Mouse (Mus musculus) intestine, postnatal 0 days (tissue): ENCODE measurements around the gene Sbno2. TPM values are rescaled to one million over a fixed set of nuclear protein-coding genes. Genes with fewer than 3 reads are reported as not detected.

ENCODE experiments used
- ATAC-seq: fragments of 200-750 bp; cut with Nextera tagmentation; 2 replicates; pipeline ENCODE4 v1.8.0; 2017; ENCODE audit warnings: mild to moderate bottlenecking, moderate TSS enrichment, moderate library complexity
- H3K27ac ChIP-seq: fragments of 300-500 bp; sonication (generic); 2 replicates; pipeline ENCODE4 v1.5.1; 2014; ENCODE audit warnings: mild to moderate bottlenecking, low read depth, low read length, moderate library complexity
- H3K27me3 ChIP-seq: fragments of 300-500 bp; sonication (generic); replicated peaks from 2 replicates; pipeline ENCODE4 v1.6.1; 2014; ENCODE audit warnings: low read length, mixed read lengths; ENCODE audit not compliant: control insufficient read depth, insufficient read depth
- H3K36me3 ChIP-seq: fragments of 300-500 bp; sonication (generic); 2 replicates; pipeline ENCODE4 v1.6.1; 2014; ENCODE audit warnings: mild to moderate bottlenecking, moderate library complexity; ENCODE audit not compliant: control insufficient read depth, insufficient read depth
- H3K4me1 ChIP-seq: fragments of 300-500 bp; sonication (generic); replicated peaks from 2 replicates; pipeline ENCODE4 v1.6.1; 2014; ENCODE audit warnings: antibody characterized with exemption, low read length, mixed read lengths; ENCODE audit not compliant: control insufficient read depth, insufficient read depth
- H3K4me2 ChIP-seq: fragments of 300-500 bp; sonication (generic); replicated peaks from 2 replicates; pipeline ENCODE4 v1.6.1; 2014; ENCODE audit warnings: low read depth, mild to moderate bottlenecking, moderate library complexity
- H3K4me3 ChIP-seq: fragments of 300-500 bp; sonication (generic); 2 replicates; pipeline ENCODE4 v1.5.1; 2014; ENCODE audit warnings: low read depth, low read length
- H3K9ac ChIP-seq: fragments of 300-500 bp; sonication (generic); 2 replicates; pipeline ENCODE4 v1.6.1; 2014; ENCODE audit warnings: mild to moderate bottlenecking, low read depth, low read length
- H3K9me3 ChIP-seq: fragments of 300-500 bp; sonication (generic); 2 replicates; pipeline ENCODE4 v1.6.1; 2016; ENCODE audit warnings: mixed run types; ENCODE audit not compliant: control insufficient read depth
- CTCF ChIP-seq: sonication (generic); IDR thresholded peaks from 2 replicates; pipeline ENCODE4 v1.5.1; 2016; ENCODE audit warnings: low read depth, mild to moderate bottlenecking, control low read depth, antibody characterized with exemption, moderate library complexity
- WGBS: fragments of 180-500 bp; shearing (Covaris S2); extraction: QIAGEN DNeasy Blood & Tissue Kit; methylation state at CpG from one replicate; pipeline ENCODE4 v1.1.7; 2014; 5-methylcytosine and 5-hydroxymethylcytosine counted together
- polyA plus RNA-seq: library from polyadenylated mRNA; unstranded; fragments of >200 nt; fragmentation: Nextera tagmentation; extraction: Ambion mirVana; gene quantifications from 2 replicates; pipeline ENCODE4 v1.2.1, GENCODE M21; 2015

Gene Sbno2
- polyA plus RNA-seq, 1 experiment from 2014 or later: 9.8 TPM

DNA sequence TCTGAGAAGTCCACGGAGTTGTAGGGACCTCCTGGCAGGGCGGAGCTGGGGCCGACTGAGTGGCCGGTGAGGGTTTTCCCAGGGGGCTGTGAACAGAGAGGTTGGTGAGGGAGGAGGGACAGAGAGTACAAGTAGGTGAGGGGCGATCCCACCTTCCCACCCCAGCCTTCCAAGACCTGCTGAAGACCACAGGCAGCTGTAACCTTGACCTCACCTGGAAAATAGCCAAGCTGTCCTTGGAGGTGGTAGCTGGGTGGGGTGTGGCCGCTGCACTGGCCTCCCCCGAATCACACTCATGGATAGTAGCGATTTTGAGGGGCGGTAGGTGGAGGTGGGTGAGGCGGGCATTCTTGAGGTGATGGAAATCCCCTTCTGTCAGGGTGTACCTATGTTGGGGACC, 29.8 kb upstream of the Sbno2 start:
- Histone ChIP-seq H3K4me3 (no peak overlapping the region), H3K4me1 (peaks cover 12% of the 10 kb centered on the region; the same call in 1 of the 2 replicates), H3K9me3 (no peaks in the 10 kb centered on the region), H3K9ac (no peak overlapping the region), H3K27ac (no peak overlapping the region), H3K36me3 (peaks cover 24% of the 10 kb centered on the region), H3K27me3 (peaks cover 26% of the 10 kb centered on the region; the same call in 1 of the 2 replicates), H3K4me2 (no peak overlapping the region)
- no peak for ATAC-seq
- WGBS: 83% methylated on average over 10 of the region's 10 CpGs
- no peak for TF ChIP-seq CTCF

- Histone ChIP-seq H3K9me3 (no peaks in the 10 kb centered on the region), H3K4me2 (no peak overlapping the region), H3K36me3 (peaks cover 31% of the 10 kb centered on the region), H3K4me1 (peaks cover 13% of the 10 kb centered on the region; the same call in 1 of the 2 replicates), H3K27me3 (peaks cover 26% of the 10 kb centered on the region; the same call in 1 of the 2 replicates), H3K27ac (no peak overlapping the region), H3K4me3 (no peak overlapping the region), H3K9ac (no peak overlapping the region)
- no peak for ATAC-seq
- no peak for TF ChIP-seq CTCF
- WGBS: 83% methylated on average over 9 of the region's 9 CpGs
Measured at GRCm38 (mm10) chr10:80134421-80134820, 29.1 kb upstream of the Sbno2 start.

DNA sequence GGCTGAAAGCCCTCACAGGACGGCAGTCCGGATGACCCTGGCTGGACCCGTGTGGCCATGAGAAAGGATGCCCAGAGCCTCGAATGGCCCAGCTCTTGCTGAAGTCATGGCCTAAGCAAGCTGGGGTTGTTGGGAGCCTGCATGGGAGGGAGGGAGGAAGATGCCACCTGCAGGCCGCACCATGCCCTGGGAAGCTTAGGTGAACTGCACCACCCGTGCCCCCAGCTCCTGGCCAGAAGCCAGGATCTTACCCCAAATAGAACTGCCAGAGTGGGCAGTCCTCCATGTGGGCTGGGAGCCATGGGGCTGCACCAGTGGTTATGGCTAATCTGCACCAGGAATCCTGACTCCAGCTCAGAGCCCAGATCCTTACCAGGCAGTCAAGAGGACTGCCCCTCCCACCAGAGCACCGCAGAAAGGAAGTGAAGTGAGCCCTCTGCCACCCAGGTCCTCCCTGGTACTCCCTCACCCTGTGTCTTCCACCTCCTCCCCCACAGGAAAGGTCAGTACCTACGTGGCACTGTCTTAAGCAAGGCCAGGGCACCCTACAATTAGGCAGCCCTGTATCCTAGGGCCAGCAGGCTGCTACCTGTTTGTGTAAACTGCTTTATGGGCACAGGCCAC, 28.0 kb upstream of the Sbno2 start:
- H3K27ac ChIP-seq: no peak overlapping the region
- 76% methylated on average over 8 of the region's 8 CpGs for WGBS
- H3K27me3 ChIP-seq: peaks cover 22% of the 10 kb centered on the region; the same call in 1 of the 2 replicates
- H3K4me3 ChIP-seq: no peak overlapping the region
- no peak for ATAC-seq
- no peaks in the 10 kb centered on the region for H3K9me3 ChIP-seq
- peaks cover 9% of the 10 kb centered on the region; the same call in 1 of the 2 replicates for H3K4me1 ChIP-seq
- peaks cover 42% of the 10 kb centered on the region for H3K36me3 ChIP-seq
- H3K4me2 ChIP-seq: no peak overlapping the region
- H3K9ac ChIP-seq: no peak overlapping the region
- peak; percentile 46 for TF ChIP-seq CTCF

GRCm38 (mm10) chr10:80131952-80132350, 26.6 kb upstream of the Sbno2 start:
- H3K36me3 ChIP-seq: peaks cover 55% of the 10 kb centered on the region
- no peak overlapping the region for H3K4me2 ChIP-seq
- WGBS: 73% methylated on average over 27 of the region's 27 CpGs
- H3K9me3 ChIP-seq: no peaks in the 10 kb centered on the region
- H3K27me3 ChIP-seq: 0 out of 2 replicates have a peak, but pooled peaks cover 8% of the 10 kb centered on the region
- H3K9ac ChIP-seq: no peak overlapping the region
- H3K4me1 ChIP-seq: peaks cover 5% of the 10 kb centered on the region; the same call in 1 of the 2 replicates
- ATAC-seq: no peak
- H3K4me3 ChIP-seq: no peak overlapping the region
- no peak for TF ChIP-seq CTCF
- H3K27ac ChIP-seq: no peak overlapping the region

DNA sequence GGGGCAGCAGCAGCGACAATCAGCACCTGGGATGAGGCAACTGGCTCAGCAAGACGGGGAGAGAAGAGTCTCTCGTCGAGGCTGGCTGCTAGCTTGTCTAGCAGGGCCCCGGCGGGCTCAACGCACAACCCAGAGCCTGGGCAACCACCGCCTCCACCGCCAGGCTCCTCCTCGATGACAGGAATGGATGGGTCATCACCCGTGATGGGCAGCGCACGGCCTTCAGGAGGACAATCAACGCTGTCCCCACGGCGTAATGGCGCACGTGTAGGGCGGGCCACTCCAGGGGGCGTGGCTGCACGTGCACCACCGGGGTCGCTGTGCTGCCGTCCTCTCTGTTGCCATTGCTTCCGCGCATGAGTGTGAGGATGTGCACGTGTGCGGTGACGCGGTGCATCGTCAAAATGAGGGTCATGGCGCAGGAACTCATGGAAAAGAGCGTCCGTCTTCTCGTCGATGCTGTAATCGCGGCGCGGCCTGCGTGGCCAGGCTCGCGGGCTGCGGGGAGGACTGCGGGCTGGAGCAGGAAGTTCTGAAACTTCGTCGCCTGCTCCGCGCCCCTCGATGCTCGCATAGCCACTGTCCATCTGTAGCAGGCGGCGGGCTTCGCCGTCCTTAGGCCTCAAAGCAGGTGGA, 26.1 kb upstream of the Sbno2 start:
- H3K4me1 ChIP-seq: peaks cover 5% of the 10 kb centered on the region; the same call in 1 of the 2 replicates
- H3K27ac ChIP-seq: no peak overlapping the region
- H3K27me3 ChIP-seq: 0 out of 2 replicates have a peak, but pooled peaks cover 3% of the 10 kb centered on the region
- ATAC-seq: no peak
- H3K36me3 ChIP-seq: peaks cover 60% of the 10 kb centered on the region
- no peak overlapping the region; the same call in 1 of the 2 replicates for H3K4me2 ChIP-seq
- no peaks in the 10 kb centered on the region for H3K9me3 ChIP-seq
- TF ChIP-seq CTCF: no peak
- 41% methylated on average over 55 of the region's 55 CpGs for WGBS
- no peak overlapping the region for H3K4me3 ChIP-seq
- no peak overlapping the region for H3K9ac ChIP-seq

DNA sequence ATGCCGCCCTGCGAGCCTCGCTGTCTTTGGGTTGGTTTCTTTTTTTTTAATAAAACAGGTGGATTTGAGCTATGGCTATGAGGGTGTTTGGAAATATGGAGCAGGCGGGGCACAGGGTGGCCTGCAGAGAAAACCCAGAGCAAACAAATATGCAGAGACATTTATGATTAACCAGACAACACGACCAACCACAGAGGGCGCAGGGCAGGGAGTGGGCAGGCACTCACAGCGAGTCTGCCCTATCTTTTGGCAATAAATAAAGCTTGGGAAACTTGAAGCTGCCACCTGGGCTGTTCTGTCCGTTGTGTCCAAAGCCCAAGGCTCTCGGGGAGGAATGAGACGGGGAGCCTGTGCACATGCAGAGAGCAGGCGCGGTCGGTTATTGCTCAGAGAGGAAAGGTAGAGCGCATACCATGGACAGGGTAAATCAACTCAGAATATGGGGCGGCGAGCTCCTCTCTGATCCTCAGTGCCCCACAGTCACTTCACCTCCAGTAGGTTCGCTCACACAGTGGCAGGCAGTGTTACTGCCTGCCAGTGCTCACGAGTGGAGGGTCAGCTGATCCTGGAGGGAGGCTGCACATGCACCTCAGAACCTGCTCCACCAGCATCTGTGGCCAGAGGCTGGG, 25.1 kb upstream of the Sbno2 start:
- WGBS: 46% methylated on average over 18 of the region's 18 CpGs
- H3K36me3 ChIP-seq: peaks cover 69% of the 10 kb centered on the region

More for the DNA sequence above, 25.1 kb upstream of the Sbno2 start:
- H3K9ac ChIP-seq: no peak overlapping the region
- no peaks in the 10 kb centered on the region for H3K9me3 ChIP-seq
- H3K4me3 ChIP-seq: no peak overlapping the region
- peak; percentile 67 for ATAC-seq
- no peak overlapping the region; the same call in none of the 2 replicates for H3K27ac ChIP-seq
- H3K27me3 ChIP-seq: no peaks in the 10 kb centered on the region
- peak; percentile 58 for TF ChIP-seq CTCF
- H3K4me1 ChIP-seq: peaks cover 5% of the 10 kb centered on the region; the same call in 1 of the 2 replicates
- peak overlapping the region; percentile 32 for H3K4me2 ChIP-seq
